Mouse (Mus musculus): Measurements from ENCODE around the gene Flot2.

DNA sequence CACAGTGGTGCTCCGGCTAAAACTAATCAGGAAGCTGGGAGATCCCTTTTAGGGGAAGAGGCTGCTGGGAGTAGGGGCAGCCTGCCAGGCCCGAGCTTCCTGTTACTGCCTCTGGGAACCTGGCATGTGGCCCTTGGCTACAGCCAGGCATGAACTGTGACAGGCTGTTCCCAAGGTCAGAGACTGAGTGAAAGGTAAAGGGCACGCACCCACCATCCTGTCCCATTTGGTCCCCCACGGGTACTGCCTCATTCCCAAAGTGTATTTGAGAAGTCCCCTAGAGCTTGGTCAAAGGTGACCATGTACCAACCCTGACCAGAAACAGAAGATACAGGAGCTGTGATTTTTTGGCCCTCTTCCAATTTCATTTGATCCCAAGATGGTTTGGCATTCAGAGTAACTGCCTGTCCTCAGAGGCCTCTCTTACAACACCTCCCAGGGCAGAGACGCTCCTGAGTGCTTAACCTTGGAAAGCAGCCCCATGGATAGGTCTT lies 7.1 kb downstream of the Flot2 start:
- TF ChIP-seq CTCF (IDR thresholded peaks at IDR 0.05; ENCODE audit: borderline replicate concordance, insufficient read depth, low read length) (no peak), POLR2A (IDR thresholded peaks at IDR 0.05; ENCODE audit: low read depth, low read length) (no peak)
